ENCODE assay signal across 10 mouse cellular contexts in the genomic region with DNA sequence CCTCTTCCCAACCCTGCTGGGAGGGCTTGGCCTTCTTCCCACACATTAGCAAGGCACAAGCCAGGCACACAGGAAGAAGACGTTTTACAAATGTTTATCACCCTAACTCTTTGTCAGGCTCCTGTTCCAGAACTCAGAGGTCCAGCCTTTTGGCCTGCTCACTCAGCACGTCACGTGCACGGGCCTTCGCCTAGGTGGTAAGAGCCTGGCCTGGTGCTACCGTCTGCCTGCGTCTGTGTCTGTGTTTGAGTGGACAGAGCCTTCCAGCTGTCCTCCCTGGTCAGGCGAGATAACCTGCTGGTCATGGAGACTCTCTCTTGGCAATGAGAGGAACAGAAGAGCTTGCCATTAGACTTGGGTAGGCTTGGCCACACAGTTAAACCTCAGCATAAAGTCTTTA.
"Had no signal": no experiment of that assay in that cellular context is flagged by ENCODE, and none has a peak within 500 bp of the region (broad histone marks: within the 10 kb centered on the region; RNA-seq: fewer than 3 reads in every experiment).

No protein-coding gene starts in this region.

- H3K9ac ChIP-seq: limb, embryonic 13.5 days; liver, embryonic 14.5 days had no signal

- H3K4me3 ChIP-seq: limb, embryonic 13.5 days; myocyte had no signal

- H3K4me1 ChIP-seq: limb, embryonic 13.5 days had no signal

- H3K27me3 ChIP-seq: limb, embryonic 13.5 days had no signal

- DNase-seq: left cerebral cortex, postnatal 4 days; lung, adult 18-20 months; midbrain, embryonic 14.5 days; spleen, adult 18-20 months; thymus, adult 18-20 months; thymus, postnatal 25 days had no signal

- H3K27ac ChIP-seq: kidney, postnatal 0 days; limb, embryonic 13.5 days; liver, embryonic 14.5 days had no signal

- H3K4me2 ChIP-seq: limb, embryonic 13.5 days had no signal

- H3K9me3 ChIP-seq: limb, embryonic 13.5 days had no signal
